Mouse (Mus musculus) testis, adult 2 months (tissue): Measurements from ENCODE around the gene Arhgap25. TPM values are rescaled to one million over a fixed set of nuclear protein-coding genes. Genes with fewer than 3 reads are reported as not detected.

ENCODE experiments used
- H3K27ac ChIP-seq: fragments of 200-500 bp; 2 replicates; pipeline ENCODE4 v1.5.1; 2012; ENCODE audit warnings: low read depth, low read length; ENCODE audit not compliant: control insufficient read depth, insufficient read depth
- H3K27me3 ChIP-seq: fragments of 200-500 bp; 2 replicates; pipeline ENCODE4 v1.6.1; 2012; ENCODE audit warnings: mild to moderate bottlenecking, low read length, moderate library complexity; ENCODE audit not compliant: control insufficient read depth, insufficient read depth
- H3K36me3 ChIP-seq: fragments of 200-500 bp; 2 replicates; pipeline ENCODE4 v1.6.1; 2012; ENCODE audit warnings: mild to moderate bottlenecking, low read length; ENCODE audit not compliant: control insufficient read depth, insufficient read depth
- H3K4me1 ChIP-seq: fragments of 200-500 bp; 2 replicates; pipeline ENCODE4 v1.6.1; 2012; ENCODE audit warnings: low read length; ENCODE audit not compliant: control insufficient read depth, insufficient read depth
- H3K4me3 ChIP-seq: fragments of 200-500 bp; 2 replicates; pipeline ENCODE4 v1.5.1; 2012; ENCODE audit warnings: low read depth, mild to moderate bottlenecking, low read length, moderate library complexity, mixed read lengths; ENCODE audit not compliant: control insufficient read depth
- CTCF ChIP-seq: fragments of 200-500 bp; IDR thresholded peaks from 2 replicates; pipeline ENCODE4 v1.5.1; 2012; ENCODE audit warnings: low read depth, mild to moderate bottlenecking, inconsistent platforms, low read length, moderate library complexity; ENCODE audit not compliant: control insufficient read depth, insufficient read depth, insufficient replicate concordance
- POLR2A ChIP-seq: fragments of 200-500 bp; IDR thresholded peaks from 2 replicates; pipeline ENCODE4 v1.6.1; 2012; ENCODE audit warnings: low read depth, mild to moderate bottlenecking, inconsistent platforms, low read length, moderate library complexity; ENCODE audit not compliant: control insufficient read depth
- polyA plus RNA-seq: library from polyadenylated mRNA; depleted of rRNA; stranded (reverse); fragments of >200 nt; gene quantifications from 2 replicates; pipeline ENCODE4 v1.2.3, GENCODE M21; 2012

Arhgap25 gene
- polyA plus RNA-seq, 1 experiment: 0.14 TPM

DNA sequence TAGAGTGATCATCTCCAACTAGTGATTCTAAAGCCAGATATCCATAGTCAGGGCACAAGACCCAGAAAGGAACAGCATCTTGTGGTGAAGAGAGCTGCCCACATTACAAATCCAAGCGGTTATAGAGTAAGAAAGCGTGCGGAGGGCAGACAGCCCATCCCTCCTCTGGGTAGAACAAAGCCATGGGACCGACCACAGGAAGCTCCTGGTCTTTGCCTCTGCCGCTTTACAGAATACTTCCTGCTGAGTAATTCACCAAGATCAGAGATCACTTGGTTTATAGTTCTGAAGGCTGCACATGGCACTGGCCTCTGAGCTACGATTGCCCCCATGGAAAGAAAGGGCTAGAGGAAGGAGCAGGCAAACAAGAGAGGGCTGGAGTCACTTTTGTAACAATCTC is 30.6 kb downstream of the Arhgap25 start:
- TF ChIP-seq POLR2A (no peak), CTCF (no peak)
- no peaks in the 10 kb centered on the region for H3K4me1 ChIP-seq
- H3K27ac ChIP-seq: no peak overlapping the region
- H3K36me3 ChIP-seq: no peaks in the 10 kb centered on the region
- H3K27me3 ChIP-seq: no peaks in the 10 kb centered on the region
- H3K4me3 ChIP-seq: no peak overlapping the region

DNA sequence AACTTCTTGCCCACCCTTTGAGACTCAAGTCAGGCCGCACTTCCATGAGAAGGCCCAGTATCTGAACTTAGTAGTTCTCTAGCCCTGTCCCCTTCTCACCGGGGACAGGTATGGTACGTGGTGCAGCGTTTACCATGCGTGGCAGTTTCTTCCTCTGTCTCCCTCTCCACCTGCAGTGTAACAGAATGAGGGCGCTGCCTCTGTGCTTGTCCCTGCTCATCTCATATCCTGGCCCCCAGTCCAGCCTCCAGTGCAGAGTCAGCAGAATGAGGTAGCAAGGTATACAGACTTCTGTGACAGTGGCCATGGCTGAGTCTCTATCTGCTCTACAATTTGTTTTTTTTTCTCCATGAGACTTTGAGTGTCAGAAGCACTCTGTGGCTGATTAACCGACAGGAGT is 32.4 kb downstream of the Arhgap25 start:
- no peak overlapping the region for H3K27ac ChIP-seq
- TF ChIP-seq POLR2A: no peak
- no peak for TF ChIP-seq CTCF
- H3K27me3 ChIP-seq: no peaks in the 10 kb centered on the region
- no peaks in the 10 kb centered on the region; the same call in 1 of the 2 replicates for H3K4me1 ChIP-seq
- no peaks in the 10 kb centered on the region for H3K36me3 ChIP-seq
- no peak overlapping the region for H3K4me3 ChIP-seq

DNA sequence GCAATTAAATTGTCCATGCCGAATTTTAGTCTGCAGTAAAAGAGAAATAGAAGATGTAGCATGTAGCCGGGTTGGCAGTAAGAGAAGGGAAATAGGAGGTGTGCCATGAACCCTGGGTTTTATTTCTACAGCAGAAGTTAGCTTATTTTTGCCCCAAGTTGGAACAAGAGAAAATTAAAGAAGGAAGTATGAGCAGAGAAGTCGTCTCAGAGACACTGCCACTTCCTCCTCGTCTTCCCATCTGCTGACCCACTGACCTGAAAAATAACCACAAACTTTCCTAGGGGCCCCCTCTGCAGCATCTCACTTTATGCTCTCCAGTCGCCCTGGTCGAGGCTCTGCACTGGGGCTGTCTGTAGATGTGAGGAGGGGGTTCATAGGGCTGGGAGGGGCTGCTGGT is 33.3 kb downstream of the Arhgap25 start:
- Histone ChIP-seq H3K4me3 (no peak overlapping the region), H3K36me3 (no peaks in the 10 kb centered on the region), H3K4me1 (no peaks in the 10 kb centered on the region; the same call in 1 of the 2 replicates), H3K27me3 (no peaks in the 10 kb centered on the region), H3K27ac (no peak overlapping the region)
- no peak for TF ChIP-seq POLR2A
- TF ChIP-seq CTCF: no peak

DNA sequence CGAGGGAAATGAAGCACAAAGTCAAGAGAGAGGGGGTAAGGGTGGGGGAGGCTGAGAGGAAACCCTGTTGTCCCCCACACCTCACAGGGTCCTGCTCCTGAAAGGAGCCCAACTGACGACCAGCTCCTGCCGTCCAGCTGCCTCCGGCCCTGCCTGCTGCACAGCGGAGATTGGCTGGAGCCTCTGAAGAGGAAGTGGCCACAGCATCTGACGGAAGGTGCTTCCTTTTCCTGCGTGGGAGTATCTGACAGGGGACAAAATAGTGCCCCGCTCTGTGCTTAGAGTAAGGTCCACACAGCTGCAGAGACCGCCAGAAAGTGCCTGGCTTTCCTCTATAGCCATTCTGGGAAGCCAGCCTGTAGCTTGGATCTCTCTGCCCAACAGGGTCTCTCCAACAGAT is 36.9 kb downstream of the Arhgap25 start:
- Histone ChIP-seq H3K4me1 (no peaks in the 10 kb centered on the region; the same call in 1 of the 2 replicates), H3K27ac (no peak overlapping the region), H3K27me3 (no peaks in the 10 kb centered on the region), H3K4me3 (no peak overlapping the region), H3K36me3 (no peaks in the 10 kb centered on the region)
- TF ChIP-seq CTCF: no peak
- TF ChIP-seq POLR2A: no peak

DNA sequence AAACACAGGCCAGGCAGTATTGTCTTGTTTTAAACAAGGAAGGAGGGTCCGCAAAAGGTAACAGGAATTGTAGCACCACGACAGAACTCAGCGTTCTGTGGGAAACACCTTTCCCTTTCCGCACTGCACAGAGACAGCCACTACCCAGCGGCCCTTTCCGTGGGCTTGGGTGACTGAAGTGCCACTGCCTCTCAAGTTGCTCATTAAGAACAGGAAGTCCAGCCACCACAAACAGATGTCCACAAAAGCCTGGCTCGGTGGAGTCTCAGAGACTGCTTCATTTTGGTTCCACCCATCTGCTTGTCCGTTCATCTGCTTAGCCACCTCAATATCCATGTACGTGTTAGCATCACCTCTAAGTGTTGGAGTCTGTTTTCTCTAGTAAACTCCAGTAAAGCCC is 38.7 kb downstream of the Arhgap25 start:
- Histone ChIP-seq H3K36me3 (no peaks in the 10 kb centered on the region), H3K4me3 (no peak overlapping the region), H3K27ac (no peak overlapping the region), H3K27me3 (no peaks in the 10 kb centered on the region), H3K4me1 (no peaks in the 10 kb centered on the region; the same call in 1 of the 2 replicates)
- TF ChIP-seq POLR2A (no peak), CTCF (no peak)

DNA sequence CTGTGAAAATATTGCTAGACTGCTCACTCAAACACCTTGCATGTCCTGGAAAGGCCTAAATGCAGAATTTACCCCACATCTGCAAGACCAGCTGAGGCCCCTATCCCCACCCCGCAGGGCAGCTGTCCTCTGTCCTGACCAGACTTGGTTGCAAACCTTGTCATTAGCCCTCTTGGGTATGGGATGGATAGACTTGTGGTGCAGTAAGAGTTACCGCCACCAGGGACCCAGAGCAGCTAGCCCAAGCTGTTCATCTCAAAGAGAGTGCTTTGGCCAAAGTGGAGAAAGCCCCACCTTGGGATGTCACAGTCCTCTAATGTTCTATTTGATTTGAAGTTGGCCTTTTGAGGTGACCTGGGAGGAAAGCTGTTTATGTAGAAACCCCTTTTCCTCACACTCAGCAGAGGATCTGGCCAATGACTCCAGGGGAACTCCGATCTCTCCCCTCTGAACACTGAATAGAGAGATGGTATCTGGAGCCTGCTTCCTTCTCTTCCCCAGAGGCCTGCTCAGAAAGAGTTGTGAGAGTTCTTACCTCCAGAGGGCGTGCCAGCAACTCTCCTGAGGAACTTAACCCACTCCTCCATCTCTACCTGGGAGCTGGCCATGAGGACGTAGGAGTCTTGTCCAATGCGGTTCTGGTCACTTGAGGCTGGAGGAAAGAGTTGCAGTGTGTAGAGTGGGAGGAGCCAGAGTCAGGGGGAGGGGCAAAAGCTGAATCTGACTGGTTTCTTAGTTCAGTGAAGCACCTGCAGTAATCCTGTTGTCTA is 45.2 kb downstream of the Arhgap25 start:
- no peaks in the 10 kb centered on the region for H3K4me1 ChIP-seq
- no peaks in the 10 kb centered on the region for H3K27me3 ChIP-seq
- TF ChIP-seq CTCF (peak; percentile 14; the same call in 1 of the 2 replicates), POLR2A (no peak)
- no peak overlapping the region for H3K27ac ChIP-seq
- no peak overlapping the region for H3K4me3 ChIP-seq
- no peaks in the 10 kb centered on the region for H3K36me3 ChIP-seq

DNA sequence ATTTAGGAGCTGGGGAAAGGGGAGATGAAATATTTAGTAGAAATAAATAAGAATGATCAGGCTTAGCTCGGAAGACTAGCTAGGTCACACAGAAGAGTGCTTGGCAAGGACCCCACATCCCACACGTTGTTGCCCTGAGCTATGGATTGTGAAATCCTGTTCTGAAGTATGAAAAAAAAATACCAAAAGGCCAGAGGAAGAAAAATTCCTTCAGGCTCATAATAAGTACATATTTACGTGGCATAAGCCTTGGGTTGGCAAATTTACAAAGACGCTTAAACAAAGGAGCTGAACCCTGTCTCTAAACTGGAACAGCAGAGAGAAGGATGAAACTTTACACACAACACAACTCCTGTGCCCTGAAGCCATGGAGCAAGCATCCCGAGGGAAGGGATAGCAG is 48.3 kb downstream of the Arhgap25 start:
- Histone ChIP-seq H3K4me3 (no peak overlapping the region), H3K27me3 (no peaks in the 10 kb centered on the region), H3K36me3 (no peaks in the 10 kb centered on the region), H3K4me1 (no peaks in the 10 kb centered on the region), H3K27ac (no peak overlapping the region)
- TF ChIP-seq POLR2A (no peak), CTCF (no peak)
